Mouse (Mus musculus): Measurements from ENCODE around the gene Klhdc3.

Gene Klhdc3

GRCm38 (mm10) chr17:46651755-46652547 lies 28.8 kb downstream of the Klhdc3 start:
- no peak for DNase-seq

DNA sequence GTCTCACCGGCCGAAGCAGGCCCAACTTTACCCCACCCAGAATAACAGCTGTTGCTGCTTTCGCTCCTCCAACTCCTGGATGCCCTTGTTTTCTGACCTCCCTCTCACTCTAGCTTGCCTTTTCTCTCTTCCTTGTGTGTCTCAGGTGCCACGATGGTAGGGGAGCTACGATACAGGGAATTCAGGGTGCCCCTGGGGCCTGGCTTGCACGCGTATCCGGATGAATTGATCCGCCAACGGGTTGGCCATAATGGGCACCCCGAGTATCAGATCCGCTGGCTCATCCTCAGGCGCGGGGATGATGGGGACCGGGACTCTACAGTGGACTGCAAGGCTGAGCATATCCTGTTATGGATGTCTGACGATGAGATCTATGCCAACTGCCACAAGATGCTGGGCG lies 29.4 kb downstream of the Klhdc3 start:
- DNase-seq = no peak

DNA sequence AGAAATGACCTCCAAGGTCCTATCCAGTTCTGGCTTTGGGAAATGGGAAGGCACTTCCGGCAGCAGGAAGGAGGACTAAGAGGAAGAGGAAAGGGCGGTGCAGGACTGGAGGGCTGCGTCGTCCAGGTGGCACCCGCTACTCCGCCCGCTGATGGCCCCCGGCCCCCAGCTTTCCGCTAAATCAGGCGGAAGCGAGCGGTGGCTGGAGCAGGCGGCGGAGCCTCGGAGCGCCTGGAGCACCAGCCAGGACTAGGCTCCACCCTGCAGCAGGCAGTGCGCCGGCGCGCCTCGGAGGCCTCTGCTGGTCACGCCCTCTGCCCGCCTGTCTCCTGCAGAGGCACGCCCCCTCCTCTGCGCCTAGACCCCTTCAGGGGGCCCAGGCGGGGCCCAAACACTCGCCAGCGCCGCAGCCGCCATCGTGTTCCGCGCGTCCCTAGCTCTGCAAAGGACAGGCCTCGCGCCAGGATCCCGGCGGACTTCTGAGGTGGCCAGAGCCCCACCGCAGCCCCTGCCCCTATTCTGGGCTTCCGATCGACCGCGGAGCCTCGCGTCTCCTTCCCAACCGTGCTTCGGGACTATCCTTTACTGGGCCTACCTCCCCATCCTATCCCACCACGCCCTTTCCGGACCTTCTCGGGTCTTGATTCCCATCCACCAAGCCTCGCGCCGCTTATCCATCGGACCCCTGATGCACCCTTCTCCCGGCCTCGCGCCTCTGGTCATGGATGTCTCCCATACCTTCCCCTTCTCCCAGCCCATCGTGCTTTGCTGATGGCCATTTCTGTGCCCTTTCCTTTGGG lies 30.3 kb downstream of the Klhdc3 start, which contains the start of gene Cul7:
Gene Cul7 (plus strand): TSS at position 106 of the 800 bp plus-strand sequence.
- DNase-seq = peak; percentile 94

DNA sequence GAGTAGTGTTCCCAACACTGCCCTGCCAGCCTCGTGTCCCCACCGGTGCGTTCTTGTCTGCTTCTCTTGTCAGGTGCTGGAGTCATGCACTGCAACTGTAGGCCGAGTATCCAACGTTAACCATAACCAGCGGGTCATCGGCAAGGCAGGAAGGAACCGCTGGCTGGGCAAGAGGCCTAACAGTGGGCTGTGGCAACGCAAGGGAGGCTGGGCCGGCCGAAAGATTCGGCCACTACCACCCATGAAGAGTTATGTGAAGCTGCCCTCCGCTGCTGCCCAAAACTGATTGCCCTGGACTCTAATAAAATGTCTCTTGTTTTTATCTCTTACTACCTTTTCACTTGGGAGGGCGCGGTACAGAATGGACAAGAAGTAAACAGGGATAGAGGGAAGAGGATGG lies 30.9 kb downstream of the Klhdc3 start:
- no peak for DNase-seq

DNA sequence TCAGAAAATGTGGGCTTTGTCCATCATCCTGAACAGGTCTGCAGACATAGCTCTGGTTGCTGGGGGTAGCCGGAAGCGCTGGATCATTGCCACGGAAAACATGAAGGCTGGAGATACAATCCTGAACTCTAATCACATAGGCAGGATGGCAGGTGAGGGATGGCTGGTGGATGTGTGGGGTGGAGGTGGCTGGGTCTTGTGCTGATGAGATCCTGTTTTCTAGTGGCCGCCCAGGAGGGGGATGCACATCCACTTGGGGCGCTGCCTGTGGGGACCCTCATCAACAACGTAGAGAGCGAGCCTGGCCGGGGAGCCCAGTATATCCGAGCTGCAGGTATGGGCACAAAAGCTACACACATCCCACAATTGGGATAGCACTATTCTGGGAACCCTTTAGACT lies 32.3 kb downstream of the Klhdc3 start:
- no peak for DNase-seq

GRCm38 (mm10) chr17:46647279-46647678 lies 33.4 kb downstream of the Klhdc3 start:
- DNase-seq = no peak

DNA sequence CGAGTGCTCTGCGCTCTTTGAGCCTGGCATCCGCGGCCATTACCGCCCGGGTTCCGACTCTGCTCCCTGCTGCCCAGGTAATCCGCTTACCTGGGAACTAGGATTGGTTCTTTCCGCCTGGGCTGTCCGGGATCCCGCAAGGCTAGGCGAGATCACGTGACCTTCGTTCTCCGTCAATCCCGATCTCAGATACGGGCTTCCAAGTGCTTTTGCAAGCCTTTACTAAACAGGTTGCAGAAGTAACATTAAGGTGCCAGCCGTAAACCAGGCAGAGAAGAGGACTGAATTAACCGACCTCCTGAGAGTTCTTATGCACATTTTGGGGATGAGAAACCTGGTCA lies 34.4 kb downstream of the Klhdc3 start:
- DNase-seq = no peak

GRCm38 (mm10) chr17:46645561-46646321 lies 35.0 kb downstream of the Klhdc3 start, which contains the start of the genes Klc4 and Mrpl2:
Gene Klc4, minus strand, starts transcription at chr17:46646022.
Gene Mrpl2, plus strand, starts transcription at chr17:46646229.
- peak; percentile 99 for DNase-seq

GRCm38 (mm10) chr17:46644916-46645475 lies 35.7 kb downstream of the Klhdc3 start:
- peak; percentile 88 for DNase-seq

DNA sequence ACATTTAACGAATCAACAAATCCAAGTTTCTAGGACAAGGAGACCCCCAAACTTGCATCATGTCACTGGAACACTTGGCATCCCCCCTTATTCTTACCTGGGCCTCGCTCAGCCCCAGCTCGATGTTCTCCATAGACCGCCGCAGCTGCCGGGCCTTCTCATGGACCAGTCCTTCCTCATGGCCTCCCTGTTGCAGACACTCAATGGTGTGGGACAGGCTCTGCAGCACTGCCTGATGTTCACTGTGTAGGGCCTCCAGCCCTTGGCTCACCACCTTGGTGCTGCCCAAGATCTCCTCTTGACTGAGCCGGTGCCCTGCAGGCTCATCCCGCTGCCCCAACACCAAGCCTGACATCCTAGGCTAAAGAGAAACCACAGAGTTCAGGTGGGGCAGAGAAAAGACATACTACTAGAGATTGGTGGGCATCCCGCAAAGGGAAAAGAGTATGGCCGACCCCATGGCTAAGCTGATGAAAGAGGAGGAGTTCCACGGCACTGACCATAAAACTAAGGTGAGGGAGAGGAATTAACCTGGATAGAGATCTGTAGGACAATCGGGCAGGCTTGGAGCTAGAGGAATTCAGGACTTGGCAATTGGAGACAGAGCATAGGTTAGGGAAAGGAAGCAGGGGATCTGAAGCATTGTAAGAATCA lies 36.4 kb downstream of the Klhdc3 start:
- DNase-seq = no peak

DNA sequence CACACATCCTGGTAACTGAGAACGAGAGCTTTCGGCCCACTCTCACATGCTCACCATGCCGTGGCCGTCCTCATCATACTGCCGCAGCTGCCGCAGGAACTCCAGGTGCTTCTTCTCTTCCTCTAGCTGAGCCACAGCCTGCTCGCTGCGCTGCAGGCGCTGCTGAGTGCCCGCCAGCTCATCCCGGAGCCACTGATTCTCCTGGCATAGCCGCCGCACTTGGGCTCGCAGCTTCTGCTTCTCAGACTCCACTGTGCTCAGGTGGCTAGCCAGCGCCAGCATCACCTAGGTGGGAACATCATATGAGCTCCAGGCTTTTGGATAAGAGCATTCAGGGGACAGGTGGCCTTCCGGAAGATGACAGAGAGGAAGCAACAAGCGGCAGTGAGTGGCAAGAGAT lies 38.7 kb downstream of the Klhdc3 start:
- DNase-seq = no peak

GRCm38 (mm10) chr17:46639929-46640328 lies 40.8 kb downstream of the Klhdc3 start:
- no peak for DNase-seq

DNA sequence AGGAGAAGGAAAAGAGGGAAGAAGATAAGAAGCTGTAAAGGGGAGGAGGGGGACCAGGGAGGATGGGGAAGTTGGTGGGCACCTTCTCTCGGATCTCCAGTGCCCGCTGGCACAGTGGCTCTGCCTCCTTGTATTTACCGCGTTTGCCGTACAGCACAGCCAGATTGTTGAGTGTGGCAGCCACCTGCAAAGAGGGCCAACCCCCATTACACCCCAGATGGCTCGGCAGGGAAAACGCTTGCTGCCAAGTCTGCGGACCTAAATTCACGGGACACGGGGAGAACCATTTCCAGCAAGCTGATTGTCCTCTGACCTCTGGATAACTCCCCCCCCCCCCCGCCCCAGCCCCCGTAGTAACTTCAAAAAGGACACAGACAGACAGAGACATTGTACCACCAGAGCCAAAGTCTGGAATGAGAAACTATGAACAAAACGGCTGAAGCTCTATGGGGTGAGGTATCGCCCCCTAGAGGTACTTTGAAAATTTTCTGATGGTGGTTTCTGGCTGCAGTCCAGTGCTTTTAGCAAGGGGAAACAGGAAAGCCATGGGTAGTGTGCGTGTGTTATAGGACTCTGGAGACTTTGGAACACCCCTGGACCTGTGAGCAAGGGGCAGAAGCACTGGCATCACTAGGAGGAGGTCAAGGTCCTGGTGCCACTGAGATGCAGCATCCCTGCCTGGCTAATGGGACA lies 43.7 kb downstream of the Klhdc3 start:
- peak; percentile 87 for DNase-seq

GRCm38 (mm10) chr17:46629685-46630441 lies 50.9 kb downstream of the Klhdc3 start:
- peak; percentile 79 for DNase-seq

DNA sequence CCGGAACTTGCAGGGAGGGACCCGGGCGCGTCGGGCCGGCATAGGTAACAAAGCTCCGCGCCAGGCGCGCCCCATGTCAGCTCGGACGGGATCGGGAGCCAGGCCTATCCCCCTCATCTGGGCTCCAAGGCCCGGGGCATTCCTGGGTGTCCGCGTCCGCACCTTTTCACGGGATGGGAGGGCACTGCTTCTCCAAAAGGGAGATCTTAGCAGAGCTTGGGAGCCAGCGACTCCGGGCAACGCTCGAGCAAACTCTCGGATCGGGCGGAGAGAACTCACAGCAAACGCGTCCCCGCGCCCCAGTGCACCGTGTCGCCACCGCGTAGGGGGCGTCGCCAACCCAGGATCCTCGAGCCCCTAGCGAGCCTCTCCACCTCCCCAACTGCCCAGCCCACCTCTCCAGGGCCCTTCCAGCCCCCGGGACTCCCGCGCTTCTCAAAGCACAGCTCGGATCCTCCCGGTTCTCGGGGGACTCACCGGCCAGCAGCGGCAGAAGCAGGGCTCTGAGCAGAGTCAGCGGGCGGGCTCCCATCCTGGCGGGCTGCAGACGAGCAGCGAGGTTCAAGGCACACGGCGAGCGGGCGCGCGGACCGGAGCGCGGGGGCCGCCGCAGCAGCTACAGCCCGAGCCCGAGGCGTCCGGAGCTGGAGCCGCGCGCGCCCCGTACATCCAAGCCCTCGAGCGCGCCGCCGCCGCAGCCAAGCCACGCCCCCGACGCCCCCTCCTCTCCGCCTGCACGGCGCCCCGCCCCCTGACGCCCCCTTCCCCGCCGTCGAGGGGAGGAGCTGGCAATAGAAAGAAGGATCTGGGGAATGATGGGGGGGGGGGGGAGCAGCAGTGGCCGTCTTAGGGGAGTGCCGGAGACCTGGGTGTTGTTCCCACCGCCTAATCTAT lies 51.7 kb downstream of the Klhdc3 start, which contains the start of gene Ptk7:
Gene Ptk7 (minus strand): TSS at position 714 of the 894 bp plus-strand sequence.
- DNase-seq = peak; percentile 72

GRCm38 (mm10) chr17:46628471-46628790 lies 52.3 kb downstream of the Klhdc3 start:
- DNase-seq = no peak

GRCm38 (mm10) chr17:46627409-46627808 lies 53.3 kb downstream of the Klhdc3 start:
- peak; percentile 37 for DNase-seq

DNA sequence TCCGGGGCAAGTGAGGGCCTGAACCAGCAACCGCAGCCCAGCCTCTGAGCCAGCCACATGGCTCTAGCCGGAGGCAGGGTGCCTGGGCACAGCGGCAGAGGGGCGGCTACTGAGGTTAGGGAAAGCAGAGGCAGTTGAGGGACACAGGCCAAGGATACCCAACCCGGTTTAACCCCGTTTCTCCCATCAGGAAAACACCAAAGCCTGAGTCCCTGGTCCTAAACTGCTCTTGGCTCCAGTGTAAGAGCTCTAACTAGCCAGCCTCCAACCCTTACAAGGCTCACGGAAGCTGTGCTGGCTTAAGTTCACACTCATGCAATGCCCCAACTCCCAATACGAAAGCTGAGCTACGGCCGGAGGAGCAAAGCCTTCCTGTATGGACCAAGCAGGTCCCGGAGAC lies 56.1 kb downstream of the Klhdc3 start:
- DNase-seq = no peak
